Comparison of ENCODE assay signal across 9 mouse cellular contexts in the genomic region with DNA sequence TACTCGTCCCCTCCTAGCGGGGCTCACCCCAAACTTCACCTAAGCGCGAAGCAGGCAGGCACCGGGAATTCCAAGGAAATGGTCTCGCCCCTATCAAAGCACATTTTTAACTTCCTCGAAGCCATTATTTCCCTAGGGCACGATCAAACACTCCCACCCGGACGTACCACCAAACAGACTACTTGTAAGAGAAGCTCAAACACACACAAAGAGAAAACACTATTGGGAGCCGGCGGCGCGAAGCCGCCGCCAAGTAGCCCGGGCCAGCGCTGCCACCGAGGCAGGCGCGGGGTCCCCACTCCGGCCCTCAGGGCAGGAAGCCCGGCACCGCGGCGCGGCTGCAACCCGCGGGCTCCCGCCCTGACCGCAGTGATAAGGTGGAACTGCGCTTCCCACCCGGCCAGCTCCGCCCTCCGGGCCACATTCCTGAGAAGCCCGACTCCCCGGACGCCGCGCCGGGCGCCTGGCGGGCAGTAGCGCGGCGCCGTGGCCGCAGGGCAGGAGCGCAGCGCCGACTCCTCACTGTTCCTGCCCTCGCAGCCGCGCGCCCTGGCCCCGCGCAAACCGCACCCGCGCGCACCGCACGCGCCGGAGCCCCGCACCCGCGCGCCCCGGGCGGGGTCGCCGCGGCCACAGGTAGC. TPM values are rescaled to one million over a fixed set of nuclear protein-coding genes. Genes with fewer than 3 reads are reported as not detected.
DNase-seq lines count a peak whose midpoint lies in the region; ATAC-seq and TF ChIP-seq lines count a peak whose summit lies in the region.
"Had no signal": no experiment of that assay in that cellular context is flagged by ENCODE, and none has a peak within 500 bp of the region (broad histone marks: within the 10 kb centered on the region; RNA-seq: fewer than 3 reads in every experiment).

No protein-coding gene starts in this region.

- ATAC-seq in liver, embryonic 13.5 days (ENCODE audit: low read depth), result peak; percentile 74

- H3K4me3 ChIP-seq in liver, embryonic 13.5 days (replicated peaks), result peak overlapping the region; percentile 69
- peak overlapping the region; percentile 86 for H3K4me3 ChIP-seq in testis, adult 2 months (ENCODE audit: control insufficient read depth, low read depth, low read length)

- no peaks in the 10 kb centered on the region for H3K9me3 ChIP-seq in liver, embryonic 13.5 days (replicated peaks)

- H3K27me3 ChIP-seq in liver, embryonic 13.5 days, result peaks cover 43% of the 10 kb centered on the region
- no peaks in the 10 kb centered on the region for H3K27me3 ChIP-seq in testis, adult 2 months (ENCODE audit: control insufficient read depth, insufficient read depth, low read length)

- intact Hi-C loops in gastrocnemius, postnatal 14 days (cut with DNase I; ENCODE audit: low total_unique reads), result no loop called here

- TF ChIP-seq CTCF in testis, adult 2 months (IDR thresholded peaks at IDR 0.05; ENCODE audit: control insufficient read depth, insufficient read depth, insufficient replicate concordance, low read depth, low read length), result no peak

- under 1% methylated on average over 74 of the region's 74 CpGs for WGBS in liver, embryonic 13.5 days (ENCODE audit: insufficient replicate concordance)

- peak overlapping the region; percentile 77 for H3K4me2 ChIP-seq in liver, embryonic 13.5 days

- DNase-seq in frontal cortex, postnatal 36 days (ENCODE audit: low spot score in 2 of 2), result peak; percentile 22 to 28
- no peak for DNase-seq in frontal cortex, adult 2 months (ENCODE audit: extremely low spot score in 1 of 2, low spot score in 1 of 2)
- DNase-seq in cerebellum, postnatal 10 days, result peak; percentile 63 to 65
- DNase-seq in gastrocnemius, postnatal 14 days, result peak; percentile 72
- DNase-seq in hindlimb bud, embryonic 11.5 days (ENCODE audit: extremely low spot score, low read depth, low spot score), result peak; percentile 37
- peak; percentile 42 for DNase-seq in liver, embryonic 13.5 days
- DNase-seq in neural tube, embryonic 10.5 days (ENCODE audit: extremely low spot score, low spot score), result peak; percentile 78

- peak overlapping the region; percentile 66 for H3K9ac ChIP-seq in liver, embryonic 13.5 days

- no peak for TF ChIP-seq POLR2A in testis, adult 2 months (IDR thresholded peaks at IDR 0.05; ENCODE audit: control insufficient read depth, low read depth, low read length)

- H3K36me3 ChIP-seq in liver, embryonic 13.5 days, result no peaks in the 10 kb centered on the region
- no peaks in the 10 kb centered on the region for H3K36me3 ChIP-seq in testis, adult 2 months (ENCODE audit: control insufficient read depth, insufficient read depth, low read length)
- H3K36me3 ChIP-seq: G1E had no signal

- H3K4me1 ChIP-seq in liver, embryonic 13.5 days (replicated peaks), result peaks cover 7% of the 10 kb centered on the region
- H3K4me1 ChIP-seq in testis, adult 2 months (ENCODE audit: control insufficient read depth, insufficient read depth, low read length), result peaks cover 7% of the 10 kb centered on the region

- peak overlapping the region; percentile 75 for H3K27ac ChIP-seq in liver, embryonic 13.5 days
- H3K27ac ChIP-seq in testis, adult 2 months (ENCODE audit: control insufficient read depth, insufficient read depth, low read depth, low read length), result no peak overlapping the region

RNA-seq across cellular contexts. Expression of a gene that starts 0.8 kb away (rescaled TPM):
- 19.0 and 19.6 TPM in 2 replicates for polyA plus RNA-seq in frontal cortex, adult 2 months (2012; rRNA removed)
- total RNA-seq in gastrocnemius, postnatal 14 days (2021), result 10 to 100 TPM; 13.8 to 17.1 TPM
- 7.7 and 8.4 TPM in 2 replicates for polyA plus RNA-seq in liver, embryonic 13.5 days (2015; fragmentation: Nextera tagmentation; extraction: Ambion mirVana)
- polyA plus RNA-seq in testis, adult 2 months (2012; rRNA removed), result 4.9 and 5.4 TPM in 2 replicates
- polyA plus RNA-seq: G1E had no signal

Comparison
In these comparisons a context has a peak if more than half of its experiments do, and no peak if none do; other contexts are left out.
1. DNase-seq: peak in frontal cortex, postnatal 36 days (2 of 2), cerebellum, postnatal 10 days (2 of 2), gastrocnemius, postnatal 14 days (single experiment), hindlimb bud, embryonic 11.5 days (single experiment), liver, embryonic 13.5 days (single experiment) and neural tube, embryonic 10.5 days (single experiment); none in frontal cortex, adult 2 months (0 of 2).